Mouse (Mus musculus) C2C12 (cell line): ENCODE data around the gene 2010111I01Rik. TPM values are rescaled to one million over a fixed set of nuclear protein-coding genes. Genes with fewer than 3 reads are reported as not detected.

ENCODE experiments used
- H3K27me3 ChIP-seq: one replicate; pipeline ENCODE4 v1.6.1; 2011; ENCODE audit not compliant: control insufficient read depth, insufficient read depth, insufficient read length
- H3K36me3 ChIP-seq: one replicate; pipeline ENCODE4 v1.6.1; 2011; ENCODE audit not compliant: control insufficient read depth, insufficient read depth
- H3K4me3 ChIP-seq: one replicate; pipeline ENCODE4 v1.5.1; 2011; ENCODE audit warnings: mild to moderate bottlenecking, control low read depth; ENCODE audit not compliant: poor library complexity, insufficient read depth, severe bottlenecking
- H3K79me2 ChIP-seq: one replicate; pipeline ENCODE4 v1.6.1; 2011; ENCODE audit not compliant: control insufficient read depth, insufficient read depth
- H3K79me3 ChIP-seq: one replicate; pipeline ENCODE4 v1.6.1; 2011; ENCODE audit warnings: low read depth, control low read depth
- H3ac ChIP-seq: one replicate; pipeline ENCODE3; 2011; ENCODE audit warnings: low read depth; ENCODE audit not compliant: control insufficient read depth, insufficient read length
- CEBPB ChIP-seq: IDR thresholded peaks from one replicate; pipeline ENCODE4 v1.6.1; 2011; ENCODE audit warnings: low read depth, mild to moderate bottlenecking, control low read depth, moderate library complexity
- CTCF ChIP-seq: IDR thresholded peaks from one replicate; pipeline ENCODE4 v1.5.1; 2011; ENCODE audit not compliant: control insufficient read depth, insufficient read depth, insufficient read length
- FOSL1 ChIP-seq: IDR thresholded peaks from one replicate; pipeline ENCODE4 v1.8.0; 2011; ENCODE audit warnings: mild to moderate bottlenecking, low read length; ENCODE audit not compliant: poor library complexity, insufficient read depth, severe bottlenecking
- MAX ChIP-seq: IDR thresholded peaks from one replicate; pipeline ENCODE4 v1.6.1; 2011; ENCODE audit warnings: mild to moderate bottlenecking, control low read depth
- MYOD1 ChIP-seq: IDR thresholded peaks from one replicate; pipeline ENCODE4 v1.6.1; 2011; ENCODE audit warnings: low read depth; ENCODE audit not compliant: control insufficient read depth, insufficient read length
- MYOG ChIP-seq: IDR thresholded peaks from one replicate; pipeline ENCODE4 v1.6.1; 2011; ENCODE audit not compliant: control insufficient read depth, insufficient read length; ENCODE audit errors: extremely low read depth
- USF1 ChIP-seq: IDR thresholded peaks from one replicate; pipeline ENCODE4 v1.6.1; 2011; ENCODE audit warnings: low read depth, mild to moderate bottlenecking, control low read depth, moderate library complexity
- polyA plus RNA-seq: library from polyadenylated mRNA; unstranded; fragments of >200 nt; fragmentation: generic; extraction: Trizol; gene quantifications from one replicate; pipeline ENCODE4 v1.2.1, GENCODE M21; 2012; ENCODE audit warnings: missing spikeins

2010111I01Rik gene
- polyA plus RNA-seq, 1 experiment, result 91.7 TPM

GRCm38 (mm10) chr13:63250441-63250980, 285.8 kb downstream of the 2010111I01Rik start:
- TF ChIP-seq MAX (no peak), CEBPB (peak; percentile 71), MYOG (no peak)
- Histone ChIP-seq H3ac (no peak overlapping the region), H3K79me2 (peaks cover 100% of the 10 kb centered on the region), H3K27me3 (no peaks in the 10 kb centered on the region), H3K79me3 (peaks cover 92% of the 10 kb centered on the region), H3K36me3 (peaks cover 60% of the 10 kb centered on the region), H3K4me3 (no peak overlapping the region)

GRCm38 (mm10) chr13:63251118-63251889, 286.6 kb downstream of the 2010111I01Rik start:
- Histone ChIP-seq H3K79me2 (peaks cover 100% of the 10 kb centered on the region), H3K36me3 (peaks cover 60% of the 10 kb centered on the region), H3K4me3 (no peak overlapping the region), H3ac (peak overlapping the region; percentile 47), H3K79me3 (peaks cover 93% of the 10 kb centered on the region), H3K27me3 (no peaks in the 10 kb centered on the region)
- TF ChIP-seq FOSL1, result no peak
- no peak for TF ChIP-seq MAX
- no peak for TF ChIP-seq MYOG
- TF ChIP-seq USF1, result no peak
- TF ChIP-seq MYOD1, result no peak
- no peak for TF ChIP-seq CEBPB
- no peak for TF ChIP-seq CTCF

DNA sequence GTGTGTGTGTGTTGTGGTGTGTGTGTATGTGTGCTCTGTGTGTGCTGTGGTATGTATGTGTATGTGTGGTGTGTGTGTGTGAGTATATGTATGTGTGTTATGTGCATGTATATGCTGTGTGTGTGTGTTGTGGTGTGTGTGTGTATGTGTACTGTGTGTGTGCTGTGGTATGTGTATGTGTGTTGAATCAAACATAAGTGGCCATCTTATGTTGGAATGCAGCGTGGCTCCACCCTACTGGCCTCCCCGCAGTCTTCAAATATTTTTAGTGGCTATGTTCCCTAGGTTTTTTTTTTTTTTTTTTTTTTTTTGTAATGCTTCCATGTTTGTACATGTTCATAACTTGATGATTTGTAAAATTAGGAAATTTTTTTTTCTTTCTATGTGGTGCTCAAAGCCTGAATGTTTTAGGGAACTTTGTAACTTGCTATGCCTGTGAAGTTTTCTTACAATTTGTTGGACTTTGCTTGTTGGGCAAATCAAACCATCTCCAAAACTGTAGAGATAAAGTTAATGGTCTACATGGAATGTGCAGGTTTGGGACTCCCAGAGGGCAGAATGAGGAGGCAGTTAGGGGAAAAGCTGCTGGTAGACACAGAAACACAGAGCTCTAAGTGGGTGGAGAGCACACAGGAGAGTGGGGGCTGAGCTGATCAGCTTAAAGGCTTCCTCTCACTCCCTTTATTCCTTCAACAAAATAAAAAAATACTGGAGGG, 287.8 kb downstream of the 2010111I01Rik start:
- no peak overlapping the region for H3K4me3 ChIP-seq
- H3K36me3 ChIP-seq, result peaks cover 62% of the 10 kb centered on the region
- no peaks in the 10 kb centered on the region for H3K27me3 ChIP-seq
- no peak overlapping the region for H3ac ChIP-seq
- TF ChIP-seq CTCF (no peak), FOSL1 (no peak), MAX (no peak), MYOD1 (no peak), USF1 (no peak), MYOG (no peak), CEBPB (no peak)
- peaks cover 92% of the 10 kb centered on the region for H3K79me3 ChIP-seq
- H3K79me2 ChIP-seq, result peaks cover 100% of the 10 kb centered on the region

GRCm38 (mm10) chr13:63253147-63253546, 288.5 kb downstream of the 2010111I01Rik start:
- Histone ChIP-seq H3K36me3 (peaks cover 59% of the 10 kb centered on the region), H3K79me2 (peaks cover 100% of the 10 kb centered on the region), H3K27me3 (no peaks in the 10 kb centered on the region), H3K4me3 (no peak overlapping the region), H3K79me3 (peaks cover 92% of the 10 kb centered on the region), H3ac (no peak overlapping the region)
- TF ChIP-seq MYOD1, result no peak
- no peak for TF ChIP-seq FOSL1
- TF ChIP-seq MYOG, result no peak
- TF ChIP-seq CEBPB, result no peak
- no peak for TF ChIP-seq CTCF
- TF ChIP-seq MAX, result peak; percentile 38

DNA sequence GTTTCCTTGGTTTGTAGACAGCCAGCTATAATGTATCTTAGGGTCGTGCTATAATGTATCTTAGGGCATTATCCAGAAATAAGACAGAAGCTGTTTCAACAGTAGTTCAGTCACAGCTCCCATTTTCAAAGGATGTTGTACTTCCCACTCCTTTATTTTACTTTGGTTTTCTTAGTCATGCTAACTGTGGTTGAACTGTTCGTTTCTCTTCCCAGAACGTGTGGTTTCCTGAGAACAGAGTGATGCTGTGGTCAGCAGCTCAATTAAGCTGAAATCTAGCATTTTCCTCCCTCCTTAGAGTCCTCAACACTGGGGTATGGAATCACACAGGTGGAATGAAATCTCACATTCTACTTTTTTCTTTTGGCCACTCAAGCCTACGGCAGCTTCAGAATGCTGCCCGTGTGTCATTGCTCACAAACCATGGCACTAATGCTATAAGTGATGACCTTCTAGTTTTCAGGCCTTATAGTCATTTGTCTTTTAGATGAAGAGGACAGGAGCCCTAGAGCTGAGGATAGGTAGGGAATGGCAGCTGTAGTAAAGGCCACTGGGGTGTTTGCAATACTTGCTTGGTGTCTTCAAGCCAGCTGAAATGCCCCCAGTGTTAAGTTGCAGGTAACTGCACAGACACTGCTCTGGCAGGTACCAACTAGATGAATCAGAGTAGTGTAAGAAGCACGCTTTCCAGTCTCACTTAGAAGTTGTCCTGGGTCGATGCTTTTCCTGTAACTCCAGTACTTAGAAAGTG, 289.4 kb downstream of the 2010111I01Rik start:
- H3K36me3 ChIP-seq, result peaks cover 56% of the 10 kb centered on the region
- peaks cover 100% of the 10 kb centered on the region for H3K79me2 ChIP-seq
- H3K4me3 ChIP-seq, result no peak overlapping the region
- TF ChIP-seq MAX, result peak; percentile 11
- no peak for TF ChIP-seq CEBPB
- no peaks in the 10 kb centered on the region for H3K27me3 ChIP-seq
- no peak overlapping the region for H3ac ChIP-seq
- H3K79me3 ChIP-seq, result peaks cover 92% of the 10 kb centered on the region
